Mouse (Mus musculus): ENCODE measurements around the gene Ankrd9. TPM values are rescaled to one million over a fixed set of nuclear protein-coding genes. Genes with fewer than 3 reads are reported as not detected.
A peak's percentile ranks its signal among the peaks of the same experiment; 100 is the strongest.

Ankrd9 gene
- 15.6 and 21.6 TPM in 2 replicates for polyA plus RNA-seq (2012; rRNA removed)
- polyA plus RNA-seq (2014; fragmentation: Nextera tagmentation; extraction: Ambion mirVana), result 11.7 and 12.5 TPM in 2 replicates

DNA sequence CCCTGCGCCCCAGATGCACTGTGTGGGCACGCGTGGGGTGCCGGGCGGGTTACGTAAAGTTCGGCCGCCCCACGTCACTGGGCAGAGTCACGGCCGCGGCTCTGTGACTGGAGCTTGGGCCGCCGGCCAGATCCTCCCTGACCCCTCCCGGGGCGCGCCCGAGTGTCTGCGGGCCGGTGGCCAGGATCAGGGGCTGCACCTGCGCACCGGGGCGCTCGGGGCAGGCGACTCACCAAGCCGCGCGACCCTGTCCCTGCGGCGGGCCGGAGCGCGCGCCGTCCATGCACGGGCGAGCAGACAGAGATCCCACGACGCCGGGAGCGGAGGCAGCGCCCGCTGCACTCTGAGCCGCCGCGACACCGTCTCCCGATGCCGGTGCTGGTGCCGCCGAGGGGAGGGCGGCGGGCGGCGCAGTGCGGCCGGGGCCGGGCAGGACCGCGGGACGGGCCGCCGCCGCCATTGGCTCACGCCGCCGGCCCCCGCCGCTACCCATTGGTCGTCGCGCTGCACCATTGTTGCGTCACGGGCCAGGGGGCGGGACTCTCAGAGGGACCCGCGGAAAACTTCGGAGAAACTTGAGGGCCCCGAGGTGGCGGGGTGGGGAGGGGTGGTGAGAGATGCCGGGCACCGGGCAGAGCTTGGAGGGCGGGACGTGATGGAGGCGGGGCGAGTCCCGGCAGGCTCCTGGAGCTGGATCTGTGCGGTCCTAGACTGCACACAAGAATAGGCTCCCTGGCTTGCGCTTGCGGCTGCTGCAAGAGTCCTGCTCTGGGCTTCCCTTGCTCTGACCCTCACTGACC, at the start of gene Ankrd9:
Gene Ankrd9 (minus strand): TSS at position 434 of the 800 bp plus-strand sequence.
- peak; percentile 94 for ATAC-seq (ENCODE audit: low FRiP score, low read depth)
- peak; percentile 71; the same call in 1 of the 2 replicates for TF ChIP-seq POLR2A (IDR thresholded peaks at IDR 0.05; ENCODE audit: borderline replicate concordance, extremely low read depth, insufficient read depth, insufficient read length)
- Histone ChIP-seq H3K4me1 (ENCODE audit: control insufficient read depth, insufficient read depth, low read length) (peaks cover 8% of the 10 kb centered on the region; the same call in 1 of the 2 replicates), H3K27me3 (ENCODE audit: control insufficient read depth, insufficient read depth, low read length) (no peaks in the 10 kb centered on the region), H3K4me2 (replicated peaks; ENCODE audit: low read depth, low read length, severe bottlenecking) (peak within 1 kb of the TSS; percentile 79), H3K9me3 (ENCODE audit: control insufficient read depth, low read length) (no peaks in the 10 kb centered on the region), H3K27ac (replicated peaks; ENCODE audit: low read depth, low read length) (peak within 1 kb of the TSS; percentile 63), H3K36me3 (ENCODE audit: control insufficient read depth, insufficient read depth, low read length) (peaks cover 21% of the 10 kb centered on the region), H3K9ac (ENCODE audit: low read depth, low read length, severe bottlenecking) (peak within 1 kb of the TSS; percentile 83), H3K4me3 (replicated peaks; ENCODE audit: low read length) (peak within 1 kb of the TSS; percentile 87)
- DNase-seq (ENCODE audit: low spot score), result peak; percentile 93
- under 1% methylated on average over 75 of the region's 90 CpGs for WGBS

DNA sequence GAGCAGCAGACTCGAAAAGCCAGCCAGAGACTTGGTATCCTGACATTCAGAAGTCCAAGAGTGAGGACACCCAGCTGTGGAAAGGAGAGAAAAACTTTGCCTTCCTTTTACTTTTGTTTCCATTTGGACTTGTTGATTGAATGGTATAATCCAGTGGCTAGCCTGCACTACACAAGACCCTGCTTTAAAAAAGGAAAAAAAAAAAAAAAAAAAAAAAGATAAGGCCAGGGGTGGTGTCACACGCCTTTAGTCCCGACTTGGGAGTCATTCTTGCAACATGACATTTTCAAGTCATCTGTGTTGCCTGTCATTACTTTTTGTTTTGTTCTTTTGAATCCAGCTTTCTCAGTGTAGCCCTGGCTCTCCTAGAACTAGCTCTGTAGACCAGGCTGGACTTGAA, 42.7 kb upstream of the Ankrd9 start:
- TF ChIP-seq POLR2A (IDR thresholded peaks at IDR 0.05; ENCODE audit: borderline replicate concordance, extremely low read depth, insufficient read depth, insufficient read length), result no peak
- DNase-seq (ENCODE audit: low spot score) (no peak), ATAC-seq (ENCODE audit: low FRiP score, low read depth) (no peak; the same call in 1 of the 2 replicates)
- no peak overlapping the region for H3K4me2 ChIP-seq (replicated peaks; ENCODE audit: low read depth, low read length, severe bottlenecking)
- no peaks in the 10 kb centered on the region for H3K36me3 ChIP-seq (ENCODE audit: control insufficient read depth, insufficient read depth, low read length)
- H3K27ac ChIP-seq (replicated peaks; ENCODE audit: low read depth, low read length), result no peak overlapping the region
- WGBS, result 62% methylated on average over 3 of the region's 3 CpGs
- H3K9ac ChIP-seq (ENCODE audit: low read depth, low read length, severe bottlenecking), result no peak overlapping the region
- no peak overlapping the region for H3K4me3 ChIP-seq (replicated peaks; ENCODE audit: low read length)
- no peaks in the 10 kb centered on the region for H3K27me3 ChIP-seq (ENCODE audit: control insufficient read depth, insufficient read depth, low read length)
- no peaks in the 10 kb centered on the region for H3K9me3 ChIP-seq (ENCODE audit: control insufficient read depth, low read length)
- H3K4me1 ChIP-seq (ENCODE audit: control insufficient read depth, insufficient read depth, low read length), result no peaks in the 10 kb centered on the region

DNA sequence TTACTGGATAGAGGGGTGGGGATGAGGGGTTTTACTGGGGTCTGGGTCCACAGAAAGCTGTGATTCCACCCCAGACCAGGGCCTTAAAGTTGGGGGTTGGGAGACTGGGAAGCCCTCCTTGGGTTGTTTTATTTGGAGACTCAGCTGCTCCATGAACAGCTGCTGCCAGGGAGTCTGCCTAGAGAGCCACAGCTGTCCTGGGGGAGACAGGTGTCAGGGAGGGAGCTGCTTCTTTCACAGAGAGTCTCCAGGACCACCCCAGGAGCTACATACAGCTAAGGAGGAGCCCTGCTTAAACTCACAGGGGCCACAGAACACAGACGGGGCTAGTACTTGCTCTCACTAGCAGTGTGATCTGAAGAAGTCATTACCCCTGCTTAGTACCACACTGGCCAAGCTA, 42.3 kb upstream of the Ankrd9 start:
- Histone ChIP-seq H3K9ac (ENCODE audit: low read depth, low read length, severe bottlenecking) (no peak overlapping the region), H3K4me2 (replicated peaks; ENCODE audit: low read depth, low read length, severe bottlenecking) (no peak overlapping the region), H3K36me3 (ENCODE audit: control insufficient read depth, insufficient read depth, low read length) (no peaks in the 10 kb centered on the region), H3K4me3 (replicated peaks; ENCODE audit: low read length) (no peak overlapping the region), H3K4me1 (ENCODE audit: control insufficient read depth, insufficient read depth, low read length) (no peaks in the 10 kb centered on the region), H3K27me3 (ENCODE audit: control insufficient read depth, insufficient read depth, low read length) (no peaks in the 10 kb centered on the region), H3K9me3 (ENCODE audit: control insufficient read depth, low read length) (no peaks in the 10 kb centered on the region), H3K27ac (replicated peaks; ENCODE audit: low read depth, low read length) (no peak overlapping the region)
- ATAC-seq (ENCODE audit: low FRiP score, low read depth) (peak; percentile 88), DNase-seq (ENCODE audit: low spot score) (peak; percentile 41)
- WGBS, result 33% methylated on average over 1 of the region's 1 CpGs
- no peak for TF ChIP-seq POLR2A (IDR thresholded peaks at IDR 0.05; ENCODE audit: borderline replicate concordance, extremely low read depth, insufficient read depth, insufficient read length)

DNA sequence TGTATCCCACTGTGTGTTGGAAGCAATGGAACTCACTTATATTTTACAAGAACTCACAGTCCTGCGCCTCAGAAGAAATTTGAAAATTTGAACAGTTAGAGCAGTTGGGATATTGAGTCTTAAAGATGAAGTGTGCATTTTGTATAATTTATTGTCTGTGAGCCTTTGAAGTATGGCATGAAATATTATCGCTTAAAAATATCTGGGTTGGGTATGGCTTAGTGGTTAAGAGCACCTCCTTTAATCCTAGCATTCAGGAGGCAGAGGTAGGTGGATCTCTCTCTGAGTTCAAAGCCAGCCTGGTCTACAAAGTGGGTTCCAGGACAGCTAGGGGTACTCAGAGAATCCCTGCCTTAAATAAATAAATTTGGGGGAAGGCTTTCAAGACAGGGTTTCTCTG, 40.2 kb upstream of the Ankrd9 start:
- Histone ChIP-seq H3K9me3 (ENCODE audit: control insufficient read depth, low read length) (no peaks in the 10 kb centered on the region), H3K4me2 (replicated peaks; ENCODE audit: low read depth, low read length, severe bottlenecking) (no peak overlapping the region), H3K27ac (replicated peaks; ENCODE audit: low read depth, low read length) (no peak overlapping the region), H3K36me3 (ENCODE audit: control insufficient read depth, insufficient read depth, low read length) (no peaks in the 10 kb centered on the region), H3K4me1 (ENCODE audit: control insufficient read depth, insufficient read depth, low read length) (peaks cover 3% of the 10 kb centered on the region; the same call in 1 of the 2 replicates), H3K4me3 (replicated peaks; ENCODE audit: low read length) (no peak overlapping the region), H3K27me3 (ENCODE audit: control insufficient read depth, insufficient read depth, low read length) (no peaks in the 10 kb centered on the region), H3K9ac (ENCODE audit: low read depth, low read length, severe bottlenecking) (no peak overlapping the region)
- no peak for ATAC-seq (ENCODE audit: low FRiP score, low read depth)
- WGBS, result 91% methylated on average over 2 of the region's 2 CpGs
- no peak for TF ChIP-seq POLR2A (IDR thresholded peaks at IDR 0.05; ENCODE audit: borderline replicate concordance, extremely low read depth, insufficient read depth, insufficient read length)
- DNase-seq (ENCODE audit: low spot score), result no peak

DNA sequence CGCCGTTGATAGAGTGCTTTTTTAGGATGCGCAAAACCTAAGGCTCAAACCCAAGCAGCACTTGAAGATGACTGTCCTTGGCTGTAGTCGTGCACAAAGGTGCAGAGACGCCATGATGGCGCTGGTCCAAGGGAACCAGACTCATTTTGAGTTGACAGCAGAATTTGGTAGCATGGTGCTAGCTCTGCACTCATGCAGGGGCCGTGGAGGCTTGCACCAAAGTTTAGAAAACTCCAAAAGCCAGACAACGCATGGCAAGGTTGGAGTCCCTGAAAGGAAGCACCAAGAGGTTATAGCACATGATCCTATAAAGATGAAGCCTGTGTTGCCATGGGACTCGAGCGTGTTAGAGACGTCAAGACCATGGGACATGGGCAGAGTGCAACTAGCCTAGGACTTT, 39.2 kb upstream of the Ankrd9 start:
- no peak overlapping the region for H3K9ac ChIP-seq (ENCODE audit: low read depth, low read length, severe bottlenecking)
- no peak overlapping the region for H3K4me3 ChIP-seq (replicated peaks; ENCODE audit: low read length)
- H3K36me3 ChIP-seq (ENCODE audit: control insufficient read depth, insufficient read depth, low read length), result no peaks in the 10 kb centered on the region
- ATAC-seq (ENCODE audit: low FRiP score, low read depth), result no peak
- DNase-seq (ENCODE audit: low spot score), result no peak
- 90% methylated on average over 11 of the region's 11 CpGs for WGBS
- H3K4me2 ChIP-seq (replicated peaks; ENCODE audit: low read depth, low read length, severe bottlenecking), result no peak overlapping the region
- peaks cover 3% of the 10 kb centered on the region; the same call in 1 of the 2 replicates for H3K4me1 ChIP-seq (ENCODE audit: control insufficient read depth, insufficient read depth, low read length)
- TF ChIP-seq POLR2A (IDR thresholded peaks at IDR 0.05; ENCODE audit: borderline replicate concordance, extremely low read depth, insufficient read depth, insufficient read length), result no peak
- H3K27ac ChIP-seq (replicated peaks; ENCODE audit: low read depth, low read length), result no peak overlapping the region
- no peaks in the 10 kb centered on the region for H3K27me3 ChIP-seq (ENCODE audit: control insufficient read depth, insufficient read depth, low read length)
- no peaks in the 10 kb centered on the region for H3K9me3 ChIP-seq (ENCODE audit: control insufficient read depth, low read length)
